Mouse (Mus musculus): ENCODE data around the gene Fshb. TPM values are rescaled to one million over a fixed set of nuclear protein-coding genes. Genes with fewer than 3 reads are reported as not detected.

Gene Fshb
- polyA plus RNA-seq, 1 experiment = not detected

GRCm38 (mm10) chr2:107006378-107006777 is 53.1 kb downstream of the Fshb start:
- H3K27me3 ChIP-seq (ENCODE audit: control insufficient read depth, insufficient read depth, low read length) = no peaks in the 10 kb centered on the region
- DNase-seq = no peak
- H3K27ac ChIP-seq (ENCODE audit: control insufficient read depth, insufficient read depth, low read length) = no peak overlapping the region
- WGBS = 85% methylated on average over 3 of the region's 3 CpGs
- H3K4me3 ChIP-seq (ENCODE audit: control insufficient read depth, insufficient read depth, low read length) = no peak overlapping the region
- no peak for TF ChIP-seq CTCF (IDR thresholded peaks at IDR 0.05; ENCODE audit: borderline replicate concordance, control insufficient read depth, extremely low read depth, insufficient read depth, low read length, poor library complexity)
- no peak for TF ChIP-seq POLR2A (IDR thresholded peaks at IDR 0.05; ENCODE audit: control insufficient read depth, extremely low read depth, insufficient read depth, low read length, poor library complexity)
- H3K4me1 ChIP-seq (replicated peaks; ENCODE audit: control insufficient read depth, insufficient read depth, low read length) = no peaks in the 10 kb centered on the region
- no peaks in the 10 kb centered on the region for H3K36me3 ChIP-seq (ENCODE audit: control insufficient read depth, insufficient read depth, low read length)

Other genes starting within 250 kb of the Fshb start
- 8.6 and 8.7 TPM in 2 replicates for gene Arl14ep, start 85.2 kb downstream of the Fshb start, polyA plus RNA-seq (2012; rRNA removed)
- 0.03 TPM in 1 of 2 replicates, not detected in the other for gene Kcna4, start 231.0 kb upstream of the Fshb start, polyA plus RNA-seq (2012; rRNA removed)